Mouse (Mus musculus): Measurements from ENCODE around the gene Zranb2.

GRCm38 (mm10) chr3:157517992-157518391 lies 16.0 kb upstream of the Zranb2 start:
- no peak for TF ChIP-seq MYOG (IDR thresholded peaks at IDR 0.05; ENCODE audit: control insufficient read depth in 1 of 3, insufficient read depth in 1 of 3, insufficient read length in 2 of 3, low read depth in 2 of 3)
- no peak for TF ChIP-seq POLR2A (IDR thresholded peaks at IDR 0.05; ENCODE audit: insufficient read length, low read depth)
- TF ChIP-seq SRF (IDR thresholded peaks at IDR 0.05; ENCODE audit: control insufficient read depth, insufficient read length, low read depth) = no peak
- no peak for TF ChIP-seq MYOD1 (IDR thresholded peaks at IDR 0.05; ENCODE audit: control insufficient read depth in 1 of 3, insufficient read length in 2 of 3, low read depth in 2 of 3)
- no peak for TF ChIP-seq MAX (IDR thresholded peaks at IDR 0.05; ENCODE audit: low read depth)
- no peak for TF ChIP-seq TCF12 (IDR thresholded peaks at IDR 0.05; ENCODE audit: insufficient read depth, poor library complexity, severe bottlenecking)
- TF ChIP-seq POLR2AphosphoS2 (IDR thresholded peaks at IDR 0.05; ENCODE audit: insufficient read length, low read depth) = no peak
